Mouse (Mus musculus): ENCODE results near the gene Hectd1.

The Hectd1 gene

DNA sequence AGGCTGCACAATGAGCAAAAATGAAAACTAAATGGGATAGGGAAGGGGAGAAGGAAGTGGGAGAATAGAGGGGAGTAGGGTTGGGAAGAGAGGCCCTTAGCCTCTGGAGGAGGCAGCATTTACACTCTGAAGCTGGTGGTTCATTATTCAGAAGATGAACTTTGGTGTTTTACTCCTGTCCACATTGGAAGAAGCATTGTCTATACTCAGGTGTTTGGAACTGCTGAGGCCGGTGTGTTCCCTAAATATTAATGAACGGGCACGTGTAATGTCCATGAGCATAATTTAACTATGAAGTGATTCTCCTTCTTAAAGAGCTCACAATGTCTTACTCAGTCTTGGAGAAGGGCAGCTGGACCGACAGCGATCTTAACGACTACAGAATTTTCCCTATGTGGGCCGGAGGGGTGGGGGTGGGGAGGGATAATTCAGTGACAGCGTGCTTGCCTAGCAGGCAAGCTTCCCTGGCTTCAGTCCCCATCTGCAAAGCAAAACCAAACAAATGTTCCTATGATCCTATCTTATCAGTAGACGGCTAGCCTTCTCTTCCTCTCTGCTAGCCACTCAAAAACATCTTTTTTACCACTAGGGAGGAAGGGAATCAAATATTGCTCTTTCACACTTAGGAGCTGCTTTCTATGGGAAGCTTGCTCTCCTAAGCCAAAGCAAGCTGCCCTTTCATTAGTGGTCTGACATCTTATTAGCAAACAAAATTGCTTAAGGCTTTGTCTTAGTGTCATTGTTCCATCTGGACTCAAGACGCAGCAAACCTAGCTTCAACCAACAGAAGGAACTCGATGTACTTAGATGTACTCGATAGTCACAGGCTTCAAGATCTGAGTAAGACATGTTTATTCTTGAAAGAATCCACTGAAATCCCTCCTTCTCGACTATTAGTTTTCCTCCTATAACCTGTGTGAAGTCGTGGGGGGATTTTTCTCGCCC, 14.5 kb upstream of the Hectd1 start:
- peak; percentile 38 for DNase-seq (ENCODE audit: low read depth)

DNA sequence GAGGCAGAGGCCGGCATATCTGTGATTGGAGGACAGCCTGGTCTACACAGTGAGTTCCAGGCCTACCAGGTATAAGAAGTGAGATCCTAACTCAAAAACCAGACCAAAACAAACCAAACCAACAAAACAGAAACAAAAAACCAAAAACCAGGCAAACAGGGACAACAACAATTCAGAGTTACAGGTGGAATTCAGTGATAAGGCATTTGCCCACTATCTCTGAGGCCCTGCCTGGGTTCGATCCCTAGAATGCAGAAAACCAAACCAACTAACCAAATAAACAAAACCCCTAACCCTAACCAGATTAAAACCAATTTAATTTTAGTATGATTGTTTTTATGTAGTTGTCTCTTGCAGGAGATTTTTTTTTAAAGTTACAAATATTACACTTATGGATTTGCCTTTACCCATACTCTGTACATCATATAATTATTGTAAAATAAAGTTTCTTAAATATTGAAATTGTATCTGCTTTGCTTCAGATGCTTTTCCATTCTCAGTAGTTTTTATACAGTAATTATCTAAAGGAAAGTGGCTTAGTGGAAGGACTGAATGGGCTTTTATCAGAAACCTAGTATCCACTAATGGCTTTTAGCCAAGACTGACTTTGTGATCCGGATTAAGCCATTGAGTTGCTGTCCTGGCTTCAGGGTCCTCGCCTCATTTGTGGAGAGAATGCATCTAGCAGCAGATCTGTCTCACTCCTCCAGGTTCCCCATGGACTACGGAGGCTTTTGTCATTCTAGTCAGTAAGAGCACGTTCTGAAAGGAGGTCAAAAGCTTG, 12.9 kb upstream of the Hectd1 start:
- no peak for DNase-seq (ENCODE audit: low read depth)

- no peak for DNase-seq (ENCODE audit: low read depth)
These were observed 10.5 kb upstream of the Hectd1 start for GRCm38 (mm10) chr12:51839856-51840255.

DNA sequence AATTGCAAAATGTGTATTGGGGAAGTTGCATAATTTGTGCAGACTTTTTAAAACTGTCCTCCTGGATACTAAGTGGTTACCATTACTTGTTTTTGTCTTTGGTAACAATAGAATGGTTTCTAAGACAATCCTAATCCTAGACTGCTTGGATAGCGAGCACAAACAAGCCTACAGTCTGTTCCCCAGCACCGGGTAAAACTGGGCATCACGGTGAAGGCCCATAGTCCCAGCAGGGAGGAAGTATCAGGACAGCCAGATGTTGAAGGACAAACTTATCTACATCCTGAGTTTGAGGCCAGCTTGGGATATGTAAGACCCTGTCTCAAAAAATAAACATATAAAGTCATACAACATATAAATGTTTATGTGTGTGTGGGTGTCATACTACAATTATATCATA, 5.9 kb upstream of the Hectd1 start:
- no peak for DNase-seq (ENCODE audit: low read depth)

DNA sequence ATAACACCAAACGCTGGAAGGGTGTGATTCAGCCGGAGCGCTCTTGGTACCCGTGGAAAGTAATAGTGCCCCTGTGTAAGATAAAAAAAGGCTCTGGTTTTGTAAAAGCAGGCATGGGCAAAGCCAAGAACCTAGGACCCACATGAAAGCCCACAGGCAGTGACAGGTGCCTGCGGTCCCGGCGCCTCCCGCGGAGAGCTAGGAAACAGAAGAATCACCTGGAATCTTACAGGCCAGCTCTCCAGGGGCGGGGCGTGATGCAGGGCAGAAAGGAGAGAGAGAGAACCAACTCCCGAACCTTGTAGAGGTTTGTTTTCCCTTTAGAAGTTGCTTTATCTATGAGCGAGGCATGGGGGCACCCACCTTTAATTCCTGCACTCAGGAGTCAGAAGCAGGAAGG, 2.6 kb upstream of the Hectd1 start:
- DNase-seq (ENCODE audit: low read depth): no peak

GRCm38 (mm10) chr12:51831296-51831695, 2.0 kb upstream of the Hectd1 start:
- no peak for DNase-seq (ENCODE audit: low read depth)

- DNase-seq (ENCODE audit: low read depth): peak; percentile 44
These were observed 1.3 kb upstream of the Hectd1 start for GRCm38 (mm10) chr12:51830671-51831070.

GRCm38 (mm10) chr12:51830077-51830402, 704 bp upstream of the Hectd1 start:
- DNase-seq (ENCODE audit: low read depth): peak; percentile 70

- DNase-seq (ENCODE audit: low read depth): peak; percentile 35
These were observed 533 bp downstream of the Hectd1 start for GRCm38 (mm10) chr12:51828716-51829289.

DNA sequence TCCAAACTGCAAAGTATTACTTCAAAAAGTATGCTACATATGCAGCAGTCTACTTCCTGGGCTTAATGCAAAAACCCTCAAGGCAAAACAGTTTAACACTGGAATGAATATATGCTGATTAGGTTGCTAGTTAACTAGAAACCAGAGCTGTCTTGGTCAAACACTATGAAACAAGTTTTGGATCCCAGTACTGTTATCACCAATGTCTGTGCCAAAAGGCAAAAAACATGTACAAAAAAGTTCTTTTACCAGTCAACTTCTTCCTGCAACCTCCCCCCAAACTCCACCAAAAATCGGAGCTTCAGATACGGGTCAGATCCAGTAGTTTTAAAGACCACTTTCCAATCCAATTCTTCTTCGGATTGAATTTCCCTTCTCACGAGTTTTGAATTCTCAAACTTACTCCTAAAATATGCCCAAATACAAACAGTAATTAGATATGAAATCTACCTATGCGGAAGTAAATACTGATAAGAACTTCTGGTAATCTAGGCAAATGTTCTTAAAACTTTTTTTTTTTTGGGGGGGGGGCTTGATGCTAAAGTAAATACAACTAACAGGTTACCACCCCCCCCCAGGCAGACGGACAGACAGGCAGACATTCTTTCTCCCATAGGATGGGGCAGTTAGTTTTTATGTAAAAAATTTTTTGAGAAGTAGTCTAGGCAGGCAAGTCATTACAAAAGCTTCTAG, 1.2 kb downstream of the Hectd1 start:
- DNase-seq (ENCODE audit: low read depth): peak; percentile 35

DNA sequence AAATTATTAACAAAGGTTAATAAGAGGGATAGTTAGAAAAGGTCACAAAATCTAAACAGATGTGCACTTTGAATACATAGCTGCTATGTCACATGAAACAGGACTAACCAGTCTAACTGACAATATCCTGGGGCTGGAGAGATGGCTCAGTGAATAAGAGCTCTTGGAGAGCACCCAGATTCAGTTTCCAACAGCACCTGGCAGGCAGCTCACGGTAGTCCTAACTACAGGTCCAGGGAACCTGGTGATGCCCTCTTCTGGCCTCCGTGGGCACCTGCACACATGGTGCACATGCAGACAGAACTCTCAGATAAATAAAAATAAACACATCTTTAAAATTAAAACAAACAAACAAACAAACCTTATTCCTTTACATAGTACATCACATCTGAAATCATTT, 4.0 kb downstream of the Hectd1 start:
- DNase-seq (ENCODE audit: low read depth): no peak

DNA sequence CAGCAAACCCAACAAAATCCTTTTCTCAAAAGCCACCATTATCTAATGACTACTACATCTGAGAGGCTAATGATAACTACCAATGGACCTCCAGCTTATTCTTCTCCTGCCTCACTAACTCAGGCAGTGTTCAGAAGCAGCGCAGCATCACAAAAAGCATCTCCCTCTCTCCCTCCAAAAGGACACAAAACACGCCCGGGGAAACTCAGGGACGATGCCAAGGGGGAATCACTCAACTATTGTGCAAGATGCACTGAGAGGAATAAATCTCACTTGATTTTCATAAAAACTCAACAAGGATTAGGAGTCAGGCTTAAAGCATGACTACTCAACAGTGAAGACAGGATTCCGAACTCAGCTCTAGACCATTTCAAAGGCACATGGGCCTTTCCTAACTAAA, 6.0 kb downstream of the Hectd1 start:
- DNase-seq (ENCODE audit: low read depth): no peak

GRCm38 (mm10) chr12:51822861-51823260, 6.5 kb downstream of the Hectd1 start:
- no peak for DNase-seq (ENCODE audit: low read depth)

DNA sequence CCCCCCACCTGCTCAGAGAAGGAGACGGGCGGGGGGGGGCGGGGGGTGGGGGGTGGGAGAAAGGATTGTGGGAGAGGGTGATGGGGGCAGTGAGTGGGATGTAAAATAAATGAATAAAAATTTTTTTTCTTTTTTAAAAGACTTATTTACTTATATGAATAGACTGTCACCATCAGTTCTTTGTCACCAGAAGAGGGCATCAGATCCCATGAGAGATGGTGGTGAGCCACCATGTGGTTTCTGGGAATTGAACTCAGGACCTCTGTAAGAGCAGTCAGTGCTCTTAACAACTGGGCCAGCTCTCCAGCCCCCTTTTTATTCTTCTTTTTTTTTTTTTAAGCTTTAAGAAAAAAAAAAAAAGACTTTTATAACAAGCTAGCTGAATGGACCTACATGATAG, 7.1 kb downstream of the Hectd1 start:
- peak; percentile 56 for DNase-seq (ENCODE audit: low read depth)

GRCm38 (mm10) chr12:51821256-51821655, 8.1 kb downstream of the Hectd1 start:
- DNase-seq (ENCODE audit: low read depth): peak; percentile 58

DNA sequence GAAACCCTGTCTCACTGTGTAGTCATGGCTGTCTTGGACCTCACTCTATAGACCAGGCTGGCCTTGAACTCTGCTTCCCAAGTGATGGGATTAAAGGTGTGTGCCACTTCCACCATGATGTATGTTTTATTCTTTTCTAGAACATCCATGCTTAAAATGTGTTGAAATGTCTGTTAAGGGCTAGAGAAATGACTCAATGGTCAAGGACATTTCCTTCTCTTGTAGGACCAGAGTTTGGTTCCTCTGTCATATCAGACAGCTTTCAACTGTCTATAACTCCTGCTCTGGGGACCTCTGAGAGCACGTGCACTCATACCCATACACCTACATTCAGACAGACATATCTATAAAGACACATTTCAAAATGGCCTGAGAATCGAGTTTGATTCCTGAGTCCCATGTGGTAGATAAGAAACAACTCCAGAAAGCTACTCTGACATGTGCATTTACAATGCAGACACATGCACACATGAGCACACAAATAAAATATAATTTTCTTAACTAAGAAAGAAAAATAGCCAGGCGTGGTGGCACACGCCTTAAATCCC, 9.3 kb downstream of the Hectd1 start:
- DNase-seq (ENCODE audit: low read depth): peak; percentile 50

GRCm38 (mm10) chr12:51817815-51818613, 11.3 kb downstream of the Hectd1 start:
- no peak for DNase-seq (ENCODE audit: low read depth)

DNA sequence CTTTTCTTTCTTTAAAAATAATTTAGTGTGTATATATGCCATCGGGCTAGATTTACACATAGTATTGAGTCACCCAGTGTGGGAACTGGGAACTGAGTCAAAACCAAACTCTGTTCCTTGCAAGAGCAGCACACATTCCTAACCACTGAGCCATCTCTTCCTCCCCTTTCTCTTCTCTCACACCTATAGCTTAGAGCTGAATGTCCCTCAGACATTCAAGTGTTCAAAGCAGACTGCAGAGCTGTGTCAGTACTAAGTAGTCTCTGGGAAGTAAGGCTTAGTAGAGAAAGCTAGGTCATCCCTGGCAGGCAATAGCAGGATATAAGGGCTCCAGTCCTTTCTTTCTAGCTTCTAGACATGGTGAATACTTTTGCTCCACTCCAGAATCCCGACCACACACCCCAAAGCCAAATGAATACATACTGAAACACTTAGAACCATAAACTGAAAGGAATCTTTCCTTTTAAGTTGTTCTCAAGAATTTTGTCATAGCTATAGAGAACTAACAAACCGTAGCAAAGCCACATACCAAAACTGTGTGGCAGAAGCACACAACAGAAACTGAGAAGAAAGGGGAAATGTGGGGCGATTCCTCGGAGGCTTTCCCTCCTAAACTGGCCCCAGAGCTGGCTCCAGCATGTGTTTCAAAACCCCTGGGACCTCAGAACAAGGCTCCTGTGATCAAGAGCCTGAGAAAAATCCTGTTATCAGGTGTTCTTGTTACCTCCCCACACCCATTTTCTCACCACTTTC, 17.8 kb downstream of the Hectd1 start:
- DNase-seq (ENCODE audit: low read depth): no peak

- DNase-seq (ENCODE audit: low read depth): no peak
These were observed 18.8 kb downstream of the Hectd1 start for GRCm38 (mm10) chr12:51810564-51810963.

- DNase-seq (ENCODE audit: low read depth): peak; percentile 61
These were observed 44.5 kb downstream of the Hectd1 start for GRCm38 (mm10) chr12:51784842-51785241.

Measured in 416B (cell line).